Mouse (Mus musculus) stomach, postnatal 0 days (tissue): ENCODE measurements at regions not wholly inside any gene's neighbourhood (a gene's known extent, or its start where the extent isn't known, plus 50 kb on each side); places are given as distances from the start of the nearest gene placed in this dataset.

ENCODE experiments used
- CTCF ChIP-seq: IDR thresholded peaks from 2 replicates; pipeline ENCODE4 v1.5.1; 2016; ENCODE audit warnings: antibody characterized with exemption, low read depth, mild to moderate bottlenecking, moderate library complexity
- EP300 ChIP-seq: optimal IDR thresholded peaks from 2 replicates; pipeline ENCODE3; 2016; ENCODE audit warnings: antibody characterized with exemption

- TF ChIP-seq CTCF (no peak), EP300 (no peak)
Observed at GRCm38 (mm10) chr2:56147107-56147615, 711.4 kb downstream of the Kcnj3 start.
